Mouse (Mus musculus): Measurements from ENCODE around the gene Hist2h2bb.

- no peak for TF ChIP-seq NANOG (IDR thresholded peaks at IDR 0.05; ENCODE audit: borderline replicate concordance, low read length)
- no peak for TF ChIP-seq CTCF (conservative IDR thresholded peaks at IDR 0.05; ENCODE audit: low read length)
- no peak for TF ChIP-seq POU5F1 (IDR thresholded peaks at IDR 0.05; ENCODE audit: borderline replicate concordance, low read length)
Measured at GRCm38 (mm10) chr3:96237904-96238511, 31.5 kb upstream of the Hist2h2bb start.
